Mouse (Mus musculus): ENCODE data around the gene Ghrh.

DNA sequence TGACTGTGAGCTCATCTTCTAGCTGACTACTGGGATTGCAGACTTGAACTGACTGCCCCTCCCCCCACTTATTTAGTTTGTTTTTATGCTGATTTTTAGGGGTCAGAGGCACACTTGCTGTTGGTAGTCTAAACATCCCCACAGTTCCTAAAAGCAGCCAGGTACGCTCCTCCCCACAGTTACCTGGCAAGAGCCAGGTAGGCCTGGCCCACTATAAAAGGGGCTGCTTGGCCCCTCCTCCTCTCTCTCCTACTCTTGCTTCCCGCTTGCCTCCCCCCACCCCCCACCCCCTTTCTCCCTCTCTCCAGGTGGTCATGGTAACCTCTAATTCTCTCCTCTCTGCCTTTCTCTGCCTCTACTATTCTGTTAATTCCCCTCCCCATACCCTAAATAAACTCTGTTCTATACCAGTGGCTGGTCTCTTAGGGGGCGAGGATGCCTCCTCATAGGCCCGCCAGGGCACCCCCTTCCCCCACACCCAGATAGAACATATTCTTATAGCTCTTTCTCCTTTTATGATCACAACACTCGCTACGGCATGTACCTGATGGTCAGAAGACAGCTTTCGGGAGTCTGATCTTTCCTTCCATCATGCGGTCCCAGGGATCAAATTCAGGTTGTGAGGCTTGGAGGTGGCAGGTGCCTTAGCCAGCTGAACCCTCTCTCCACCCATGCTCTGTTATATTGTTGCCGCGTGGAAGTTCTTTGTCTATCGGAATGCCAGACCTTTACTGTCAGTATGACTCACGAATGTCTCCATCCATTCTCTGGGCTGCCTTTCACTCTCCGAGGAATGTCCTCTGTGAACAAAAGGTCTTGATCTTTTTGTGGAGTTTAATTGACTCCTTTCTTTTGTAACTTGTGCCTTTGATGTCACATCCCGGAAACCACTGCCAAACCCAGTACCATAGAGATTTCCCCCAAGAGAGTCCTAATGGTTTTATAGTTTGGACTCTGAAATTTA, 28.8 kb upstream of the Ghrh start:
- TF ChIP-seq CEBPB (IDR thresholded peaks at IDR 0.05; ENCODE audit: low read depth) (no peak), CTCF (IDR thresholded peaks at IDR 0.05; ENCODE audit: control insufficient read depth, insufficient read depth, insufficient read length) (no peak), USF1 (IDR thresholded peaks at IDR 0.05; ENCODE audit: low read depth) (no peak), MYOG (IDR thresholded peaks at IDR 0.05; ENCODE audit: control insufficient read depth, extremely low read depth, insufficient read length) (no peak)

Data from C2C12 (cell line).